Mouse (Mus musculus) forebrain, postnatal 0 days (tissue): ENCODE measurements around the gene Krt33a. TPM values are rescaled to one million over a fixed set of nuclear protein-coding genes. Genes with fewer than 3 reads are reported as not detected.

Experiments
- ATAC-seq: fragments of 200-750 bp; cut with Nextera tagmentation; 2 replicates; pipeline ENCODE4 v1.8.0; 2017; ENCODE audit warnings: mild to moderate bottlenecking, moderate library complexity
- DNase-seq: peaks from one replicate; pipeline ENCODE4 v3.0.0-alpha.2; 2015
- H3K27ac ChIP-seq: fragments of 300-500 bp; sonication (generic); 2 replicates; pipeline ENCODE4 v1.5.1; 2014; ENCODE audit warnings: low read depth, mild to moderate bottlenecking, antibody characterized with exemption, low read length, moderate library complexity, mixed read lengths
- H3K27me3 ChIP-seq: fragments of 300-500 bp; sonication (generic); 2 replicates; pipeline ENCODE4 v1.6.1; 2014; ENCODE audit warnings: mild to moderate bottlenecking, low read length, mixed read lengths; ENCODE audit not compliant: insufficient read depth
- H3K36me3 ChIP-seq: fragments of 300-500 bp; sonication (generic); 2 replicates; pipeline ENCODE4 v1.6.1; 2014; ENCODE audit warnings: mild to moderate bottlenecking, moderate library complexity; ENCODE audit not compliant: insufficient read depth
- H3K4me1 ChIP-seq: fragments of 300-500 bp; sonication (generic); 2 replicates; pipeline ENCODE4 v1.6.1; 2014; ENCODE audit warnings: antibody characterized with exemption; ENCODE audit not compliant: insufficient read depth
- H3K4me2 ChIP-seq: fragments of 300-500 bp; sonication (generic); 2 replicates; pipeline ENCODE4 v1.6.1; 2014; ENCODE audit warnings: low read depth, mild to moderate bottlenecking, moderate library complexity
- H3K4me3 ChIP-seq: fragments of 300-500 bp; sonication (generic); 2 replicates; pipeline ENCODE4 v1.5.1; 2014; ENCODE audit warnings: low read depth, low read length, mixed read lengths
- H3K9ac ChIP-seq: fragments of 300-500 bp; sonication (generic); 2 replicates; pipeline ENCODE4 v1.6.1; 2014; ENCODE audit warnings: mild to moderate bottlenecking
- H3K9me3 ChIP-seq: fragments of 300-500 bp; sonication (generic); 2 replicates; pipeline ENCODE4 v1.6.1; 2016; ENCODE audit warnings: low read length
- CTCF ChIP-seq: sonication (generic); IDR thresholded peaks from 2 replicates; pipeline ENCODE4 v1.5.1; 2016; ENCODE audit warnings: antibody characterized with exemption, control low read depth, low read depth
- WGBS: fragments of 180-500 bp; shearing (Covaris S2); extraction: QIAGEN DNeasy Blood & Tissue Kit; methylation state at CpG from one replicate; pipeline ENCODE4 v1.1.7; 2014; 5-methylcytosine and 5-hydroxymethylcytosine counted together
- polyA plus RNA-seq: library from polyadenylated mRNA; unstranded; fragments of >200 nt; fragmentation: Nextera tagmentation; extraction: Ambion mirVana; gene quantifications from 2 replicates; pipeline ENCODE4 v1.2.1, GENCODE M21; 2015
- total RNA-seq: library from RNA; depleted of rRNA; stranded (reverse); fragments of >200 nt; gene quantifications from 2 replicates; pipeline ENCODE4 v1.2.3, GENCODE M21; 2014; rRNA removed

Gene Krt33a
- total RNA-seq (0.15 TPM in 1 of 2 replicates, not detected in the other), polyA plus RNA-seq (not detected in 2 replicates)

DNA sequence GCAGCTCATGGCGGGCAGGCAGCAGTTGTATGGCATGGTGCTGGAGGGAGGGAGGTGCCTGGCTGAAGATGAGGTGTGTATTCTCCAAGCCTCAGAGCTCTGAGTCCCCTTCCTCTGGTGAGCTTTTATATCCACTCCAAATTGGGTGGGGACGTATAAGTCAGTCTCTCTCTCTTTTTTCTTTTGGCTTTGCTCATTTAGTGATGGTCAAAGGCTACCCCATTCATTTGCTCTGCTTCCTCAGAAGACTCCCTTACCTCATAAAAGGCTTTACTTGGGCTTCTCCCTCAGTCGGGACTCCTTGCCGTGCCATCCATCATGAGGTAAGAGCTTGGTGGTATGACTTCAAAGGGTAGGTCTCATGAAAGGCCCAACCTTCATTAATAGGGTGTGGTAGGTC, at the start of gene Krt33a:
Gene Krt33a, minus strand, starts transcription at position 101 of the 400 bp plus-strand sequence.
- Histone ChIP-seq H3K4me1 (no peaks in the 10 kb centered on the region), H3K9me3 (no peaks in the 10 kb centered on the region), H3K36me3 (no peaks in the 10 kb centered on the region), H3K27me3 (no peaks in the 10 kb centered on the region), H3K4me2 (no peak within 1 kb of the TSS), H3K27ac (no peak within 1 kb of the TSS), H3K4me3 (no peak within 1 kb of the TSS), H3K9ac (no peak within 1 kb of the TSS)
- DNase-seq (no peak), ATAC-seq (no peak)
- no peak for TF ChIP-seq CTCF
- WGBS = 91% methylated on average over 4 of the region's 4 CpGs

DNA sequence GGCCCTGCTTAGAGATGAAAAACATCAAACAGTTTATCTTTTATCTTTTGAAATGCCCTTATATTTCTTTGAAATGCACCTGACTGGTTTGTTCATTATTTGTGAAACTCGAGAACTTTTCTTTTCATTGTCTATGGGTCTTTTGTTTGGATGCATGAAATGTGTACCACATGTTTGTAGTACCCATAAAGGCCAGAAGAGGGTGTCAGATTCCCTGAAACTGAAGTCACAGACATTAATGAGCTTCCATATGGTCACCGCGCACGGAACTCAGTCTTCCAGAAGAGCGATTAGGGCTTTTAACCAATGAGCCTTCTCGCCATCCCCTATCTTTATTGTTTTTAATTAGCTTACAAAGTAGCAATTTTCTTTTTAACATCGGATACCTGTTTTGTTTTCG, 42.9 kb upstream of the Krt33a start:
- 56% methylated on average over 8 of the region's 8 CpGs for WGBS
- H3K9me3 ChIP-seq = no peaks in the 10 kb centered on the region
- no peak overlapping the region for H3K4me2 ChIP-seq
- ATAC-seq (no peak), DNase-seq (no peak)
- no peak overlapping the region for H3K27ac ChIP-seq
- H3K4me3 ChIP-seq = no peak overlapping the region
- H3K9ac ChIP-seq = no peak overlapping the region
- no peaks in the 10 kb centered on the region for H3K27me3 ChIP-seq
- no peaks in the 10 kb centered on the region for H3K36me3 ChIP-seq
- no peaks in the 10 kb centered on the region for H3K4me1 ChIP-seq
- 0 out of 2 replicates have a peak, but pooled peaks have one; percentile 25 for TF ChIP-seq CTCF

DNA sequence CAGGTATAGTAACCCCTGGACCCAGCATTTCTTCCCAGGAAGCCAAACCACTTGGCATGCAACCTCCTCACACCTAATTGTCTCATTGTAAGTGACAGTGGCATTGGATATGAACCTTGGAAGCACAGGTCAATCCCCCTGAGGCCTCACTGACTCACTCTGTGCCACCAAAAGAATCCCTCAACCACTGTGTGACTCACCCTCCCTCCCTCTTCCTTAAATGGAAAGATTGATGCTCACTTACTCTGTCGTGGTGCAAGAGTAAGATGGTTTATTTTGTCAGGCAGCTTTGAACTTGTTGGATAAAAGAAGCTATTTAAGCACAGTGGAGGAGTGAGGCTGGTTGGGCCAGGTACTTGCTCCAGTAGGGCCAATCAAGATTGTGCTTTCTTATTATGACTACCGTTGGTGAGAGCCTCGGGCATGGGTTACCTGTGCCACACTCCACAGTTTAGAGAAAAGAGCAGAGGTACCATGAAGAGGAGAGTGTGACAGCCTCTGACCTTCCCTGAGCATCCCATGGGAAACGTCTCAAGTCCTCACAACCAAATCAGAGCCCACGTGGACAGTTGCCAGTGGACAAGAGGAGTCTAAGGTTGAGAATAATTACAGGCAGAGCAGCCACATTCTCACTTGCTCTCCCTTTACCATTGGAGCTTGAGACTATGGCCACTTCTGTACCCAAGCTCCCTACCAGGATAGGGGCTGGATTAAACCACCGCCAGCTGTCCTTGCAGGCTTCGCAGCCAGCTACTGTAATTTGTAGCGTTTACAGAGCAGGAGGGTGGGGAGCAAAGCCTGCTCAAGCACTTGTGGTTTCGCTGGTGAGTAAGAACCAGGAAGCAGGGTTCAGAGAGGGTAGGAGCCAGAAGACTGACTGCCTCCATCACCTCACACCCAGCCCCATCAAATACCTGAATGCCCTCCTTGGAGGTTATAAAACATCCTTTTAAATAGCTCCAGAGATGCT, 40.0 kb upstream of the Krt33a start:
- 77% methylated on average over 9 of the region's 9 CpGs for WGBS

DNA sequence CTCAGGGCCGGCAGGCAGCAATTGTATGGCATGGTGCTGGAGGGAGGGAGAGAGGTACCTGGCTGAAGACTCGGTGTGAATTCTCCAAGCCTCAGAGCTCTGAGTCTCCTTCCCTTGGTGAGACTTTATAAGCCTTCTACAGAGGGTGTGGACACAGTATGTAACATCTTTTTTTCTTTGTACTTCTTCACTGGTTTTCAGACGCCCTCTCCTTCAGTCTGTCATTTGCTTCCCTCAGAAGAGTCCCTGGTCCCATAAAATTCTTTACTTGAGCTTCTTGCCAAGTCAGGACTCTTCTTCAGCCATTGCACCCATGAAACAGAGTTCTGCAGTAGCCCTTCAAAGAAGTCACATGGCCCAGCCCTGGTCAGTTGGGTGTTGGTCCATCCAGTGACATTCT, 34.4 kb upstream of the Krt33a start, which contains the start of gene Krt31:
Gene Krt31, minus strand, starts transcription at position 101 of the 400 bp plus-strand sequence.
- no peak for TF ChIP-seq CTCF
- Histone ChIP-seq H3K27ac (no peak within 1 kb of the TSS), H3K4me1 (no peaks in the 10 kb centered on the region), H3K36me3 (no peaks in the 10 kb centered on the region), H3K27me3 (no peaks in the 10 kb centered on the region), H3K4me3 (no peak within 1 kb of the TSS), H3K9me3 (no peaks in the 10 kb centered on the region), H3K4me2 (no peak within 1 kb of the TSS), H3K9ac (no peak within 1 kb of the TSS)
- DNase-seq (no peak), ATAC-seq (no peak)
- whole genome bisulfite sequencing = 85% methylated on average over 3 of the region's 3 CpGs

More for the DNA sequence above, 40.0 kb upstream of the Krt33a start:
- DNase-seq (no peak), ATAC-seq (no peak)
- Histone ChIP-seq H3K4me2 (no peak overlapping the region), H3K4me1 (no peaks in the 10 kb centered on the region), H3K36me3 (no peaks in the 10 kb centered on the region), H3K9ac (no peak overlapping the region), H3K27me3 (no peaks in the 10 kb centered on the region), H3K9me3 (no peaks in the 10 kb centered on the region), H3K27ac (no peak overlapping the region), H3K4me3 (no peak overlapping the region)
- no peak for TF ChIP-seq CTCF

DNA sequence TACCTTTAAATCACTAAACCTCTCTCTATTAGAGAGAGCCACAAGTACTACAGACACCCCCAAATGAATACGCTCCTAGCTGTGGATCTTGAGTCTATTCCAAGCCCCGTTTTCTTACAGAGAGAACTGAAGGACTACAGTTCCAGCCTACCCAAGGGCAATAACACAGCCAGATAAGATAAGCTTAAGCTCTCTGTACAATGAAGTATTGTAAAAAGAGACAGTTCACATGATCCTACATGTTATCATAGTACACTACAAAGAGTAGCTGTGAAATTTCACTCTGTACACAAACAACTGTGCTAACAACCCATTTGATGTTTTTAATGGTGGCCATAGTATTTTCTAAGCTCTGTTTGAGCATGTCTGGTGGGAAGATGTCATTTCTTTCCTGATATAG, 31.2 kb upstream of the Krt33a start:
- H3K4me1 ChIP-seq = no peaks in the 10 kb centered on the region
- no peak overlapping the region for H3K27ac ChIP-seq
- no peak for TF ChIP-seq CTCF
- no peak for ATAC-seq
- no peaks in the 10 kb centered on the region for H3K27me3 ChIP-seq
- WGBS = 84% methylated on average over 2 of the region's 2 CpGs
- no peak overlapping the region for H3K4me2 ChIP-seq
- no peak for DNase-seq
- no peak overlapping the region for H3K4me3 ChIP-seq
- no peaks in the 10 kb centered on the region for H3K9me3 ChIP-seq
- no peak overlapping the region for H3K9ac ChIP-seq
- H3K36me3 ChIP-seq = no peaks in the 10 kb centered on the region

DNA sequence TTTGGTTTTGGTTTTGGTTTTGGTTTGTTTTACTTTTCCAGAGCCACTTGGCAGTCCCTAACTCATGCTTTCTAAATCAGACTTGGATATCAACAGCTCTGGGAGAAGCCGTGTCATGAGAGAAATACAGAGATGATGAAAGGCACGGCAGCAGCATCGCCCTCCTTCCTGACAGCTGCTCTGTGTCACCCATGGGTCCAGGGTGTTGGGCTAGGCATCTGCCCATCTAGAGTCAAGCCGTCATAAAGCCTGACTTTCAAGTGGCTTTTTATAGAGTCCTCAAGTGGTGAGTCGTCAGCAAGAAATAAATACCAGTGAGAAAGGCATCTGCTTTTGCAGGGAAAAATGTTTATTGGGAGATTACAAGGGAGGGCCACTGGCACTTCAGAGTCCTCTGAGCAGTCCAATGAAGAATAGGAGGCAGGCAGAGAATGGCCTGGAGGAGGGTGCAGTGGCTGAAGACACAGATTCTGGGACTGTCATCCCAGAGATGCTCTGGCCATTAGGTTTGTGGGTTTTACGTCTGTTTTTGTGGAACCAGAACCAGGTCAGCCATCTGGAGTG, 30.4 kb upstream of the Krt33a start:
- 89% methylated on average over 6 of the region's 6 CpGs for WGBS
- DNase-seq (no peak), ATAC-seq (no peak)

DNA sequence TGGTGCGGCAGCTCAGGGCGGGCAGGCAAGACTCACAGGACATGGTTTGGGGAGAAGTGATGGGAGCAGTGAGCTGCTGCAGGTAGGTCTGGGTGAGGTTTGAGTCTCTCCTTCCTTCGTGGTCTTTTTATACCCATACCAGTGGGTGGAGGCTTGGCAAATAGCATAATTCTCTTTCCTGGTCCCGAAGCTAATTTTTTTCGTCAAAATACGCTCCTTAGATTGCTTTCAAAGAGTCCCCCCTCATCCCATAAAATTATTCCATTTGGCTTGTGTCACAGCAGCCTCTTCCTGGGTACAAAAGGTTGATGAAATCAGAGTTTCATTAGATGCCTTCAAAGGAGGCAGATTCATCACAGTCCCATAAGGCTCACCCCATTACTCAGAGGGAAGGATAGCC, 25.4 kb upstream of the Krt33a start, which contains the start of gene Krt34:
Gene Krt34, minus strand, starts transcription at position 101 of the 400 bp plus-strand sequence.
- Histone ChIP-seq H3K27ac (no peak within 1 kb of the TSS), H3K9me3 (no peaks in the 10 kb centered on the region), H3K9ac (no peak within 1 kb of the TSS), H3K36me3 (no peaks in the 10 kb centered on the region), H3K27me3 (no peaks in the 10 kb centered on the region), H3K4me1 (no peaks in the 10 kb centered on the region), H3K4me2 (no peak within 1 kb of the TSS), H3K4me3 (no peak within 1 kb of the TSS)
- ATAC-seq (no peak), DNase-seq (no peak)
- no peak for TF ChIP-seq CTCF
- WGBS = 89% methylated on average over 6 of the region's 6 CpGs

More for the DNA sequence above, 30.4 kb upstream of the Krt33a start:
- Histone ChIP-seq H3K27ac (no peak overlapping the region), H3K27me3 (no peaks in the 10 kb centered on the region), H3K4me3 (no peak overlapping the region), H3K36me3 (no peaks in the 10 kb centered on the region), H3K9me3 (no peaks in the 10 kb centered on the region), H3K9ac (no peak overlapping the region), H3K4me2 (no peak overlapping the region), H3K4me1 (no peaks in the 10 kb centered on the region)
- TF ChIP-seq CTCF = no peak
